Mouse (Mus musculus) gastrocnemius, postnatal 14 days (tissue): ENCODE measurements around the gene Zfp105. TPM values are rescaled to one million over a fixed set of nuclear protein-coding genes. Genes with fewer than 3 reads are reported as not detected.
A peak's percentile ranks its signal among the peaks of the same experiment; 100 is the strongest.

Experiments
- DNase-seq: peaks from one replicate; pipeline ENCODE4 v3.0.0; 2021; ENCODE audit warnings: mixed read lengths
- intact Hi-C: fragments of 180-260 bp; cut with DNase I; formaldehyde crosslinking; loops from one replicate; pipeline ENCODE4 v1.15.1; 2025; ENCODE audit warnings: low total_unique reads
- long read RNA-seq, 2 experiments: library from polyadenylated mRNA; stranded (forward); transcript quantifications; one replicate each; pipeline ENCODE4 v2.0.0; 2021
- total RNA-seq, 2 experiments: library from RNA; stranded (reverse); gene quantifications; 2 replicates each; pipeline ENCODE4 v1.2.3; 2021

Gene Zfp105
- total RNA-seq, result 1 to 10 TPM; 2.8 to 3.9 TPM
- long read RNA-seq, experiment 1, partial matches to known transcripts, result 0 of 2 reads
- long read RNA-seq, experiment 1, other reads (novel, unspliced or antisense), result 1 of 2 reads
- long read RNA-seq, experiment 2, partial matches to known transcripts, result 0 of 3 reads
- long read RNA-seq, experiment 2, other reads (novel, unspliced or antisense), result 0 of 3 reads

DNA sequence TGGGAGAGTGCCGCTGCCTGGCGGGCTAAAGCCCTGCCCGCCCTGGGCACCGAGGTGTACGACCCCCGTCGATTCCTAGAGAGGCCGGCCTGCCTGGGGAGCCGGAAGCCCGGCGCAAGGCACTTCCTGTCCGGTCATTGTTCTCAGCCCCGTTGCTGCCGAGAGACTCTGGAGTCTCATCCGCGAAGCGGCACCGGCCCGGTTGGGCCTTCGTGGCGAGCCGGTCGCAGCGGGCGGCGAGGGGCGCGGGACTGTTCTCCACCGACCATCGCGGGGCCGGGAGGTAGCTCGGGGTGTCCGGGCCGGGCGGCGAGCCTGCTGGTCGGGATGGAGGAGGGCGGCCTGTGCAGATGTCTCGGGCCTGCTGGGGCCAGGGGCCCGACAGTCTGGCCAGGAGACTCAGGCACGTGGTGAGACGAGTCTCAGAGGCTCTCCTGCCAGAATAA, at the start of gene Zfp105:
Gene Zfp105 (plus strand): TSS at position 137 of the 446 bp plus-strand sequence.
- intact Hi-C loops, result no loop called here
- peak; percentile 71 for DNase-seq

DNA sequence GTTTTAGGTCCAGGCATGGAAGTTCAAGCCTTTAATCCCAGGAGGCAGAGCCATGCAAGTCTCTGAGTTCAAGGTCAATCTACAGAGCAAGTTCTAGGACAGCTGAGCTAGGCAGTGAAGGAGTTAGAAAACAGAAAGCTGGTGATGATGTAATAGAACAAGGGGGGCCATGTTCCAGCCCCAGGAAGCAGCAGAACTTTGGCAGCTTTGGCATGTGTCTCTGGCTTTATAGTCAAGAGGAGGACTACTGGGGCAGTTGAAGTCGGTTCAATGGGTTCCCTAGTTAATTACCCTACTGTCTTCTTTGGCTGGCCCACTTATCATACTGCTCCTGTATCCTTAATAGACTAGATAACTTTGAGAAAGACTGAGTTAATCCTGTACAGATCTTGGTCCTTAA, 48.2 kb upstream of the Zfp105 start:
- DNase-seq, result no peak
- intact Hi-C loops, result no loop called here

DNA sequence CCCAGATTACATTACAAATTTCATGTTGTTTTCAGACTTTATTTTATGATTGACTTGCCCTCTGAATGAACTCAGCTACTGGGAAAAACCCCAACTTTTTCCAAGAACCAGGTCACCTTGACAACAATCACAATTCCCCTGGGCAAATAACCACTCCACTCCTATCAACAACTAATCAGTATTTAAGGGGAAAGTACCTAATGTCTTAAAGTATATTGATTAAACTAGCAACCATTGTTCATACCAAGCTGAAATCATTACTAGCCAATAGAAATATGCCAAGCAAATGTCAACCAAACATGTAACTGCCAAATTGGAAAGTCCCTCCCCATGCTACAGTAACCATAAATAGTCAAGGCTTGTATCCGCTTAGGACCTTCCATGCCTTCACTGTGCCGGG, 47.7 kb upstream of the Zfp105 start:
- intact Hi-C loops, result no loop called here

DNA sequence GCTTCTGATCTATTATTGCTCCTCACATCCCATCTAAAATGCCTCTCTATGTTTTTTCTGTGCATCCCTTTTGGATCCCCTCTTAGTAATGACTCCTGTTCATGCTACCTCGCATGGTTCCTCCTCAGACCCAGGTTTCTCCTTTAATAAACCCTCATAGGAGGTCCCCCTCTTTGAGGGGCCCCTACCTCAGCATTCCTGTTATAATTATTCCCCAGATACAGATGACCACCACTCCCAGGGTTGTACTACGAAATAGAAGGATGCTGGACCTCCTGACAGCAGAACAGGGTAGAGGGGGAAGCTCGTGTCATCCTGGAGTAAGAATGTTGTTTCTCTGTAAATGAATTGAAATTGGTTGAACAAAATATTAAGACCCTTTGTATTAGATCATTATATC, 37.5 kb upstream of the Zfp105 start, which contains the start of gene Zkscan7:
Gene Zkscan7 (plus strand): TSS at position 301 of the 400 bp plus-strand sequence.
- no peak for DNase-seq
- intact Hi-C loops, result no loop called here

More for the DNA sequence above, 47.7 kb upstream of the Zfp105 start:
- no peak for DNase-seq

DNA sequence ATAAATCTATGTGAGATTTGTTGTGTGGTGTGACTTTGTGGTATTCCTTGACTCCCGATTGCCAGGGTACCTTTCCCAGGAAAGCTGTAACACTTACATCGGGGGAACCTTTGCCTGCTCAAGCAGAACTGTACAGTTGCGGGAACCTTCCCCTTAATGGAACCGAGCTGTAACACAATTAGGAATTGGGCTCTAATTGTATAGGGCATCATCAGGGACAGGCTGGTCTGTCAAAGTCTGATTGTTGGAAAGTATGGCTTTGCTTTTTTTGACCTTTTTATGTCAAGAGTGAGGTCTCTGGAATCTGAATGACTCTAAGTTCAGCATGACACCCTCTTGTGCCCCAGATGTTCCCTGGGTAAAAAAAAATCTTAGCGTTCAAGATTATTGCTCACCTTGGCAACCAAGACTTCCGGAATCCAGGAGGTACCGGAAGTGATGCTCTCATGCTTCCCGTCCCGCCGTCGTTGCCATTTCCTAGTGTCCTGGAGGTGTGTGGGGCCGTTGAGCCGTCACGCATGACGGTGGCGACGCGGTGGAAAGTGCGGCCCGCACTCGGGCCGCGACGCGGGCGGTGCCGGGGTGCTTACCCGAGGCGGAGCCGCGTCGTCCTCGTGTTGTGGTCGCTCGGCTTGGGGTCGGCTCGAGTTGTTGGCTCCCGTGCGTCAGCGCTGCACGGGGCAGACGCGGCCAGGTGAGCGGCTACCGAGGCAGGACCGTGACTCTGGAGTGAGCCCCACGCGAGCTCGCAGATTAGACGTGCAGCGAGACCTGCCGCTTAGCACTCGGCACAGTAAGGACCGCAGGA, 36.3 kb upstream of the Zfp105 start:
- intact Hi-C loops, result no loop called here
- DNase-seq, result peak; percentile 59

DNA sequence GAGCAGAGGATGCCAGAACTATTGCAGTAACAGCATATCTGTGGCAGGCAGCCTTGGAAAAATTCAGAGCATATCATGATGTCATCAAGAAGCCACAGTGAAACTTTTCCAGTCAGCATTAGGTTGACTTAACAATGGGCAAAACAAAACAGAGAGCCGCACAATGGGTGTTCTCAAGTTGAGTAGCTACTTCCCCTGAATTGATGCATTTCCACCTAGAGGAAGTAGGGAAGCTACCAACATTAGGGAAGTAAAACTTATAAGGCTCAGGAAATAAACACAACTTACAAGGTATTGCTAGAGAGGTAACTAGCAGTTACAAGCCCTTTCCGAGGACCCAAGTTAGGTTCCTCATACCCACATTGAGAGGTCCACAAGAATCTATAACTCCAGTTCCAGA, 21.8 kb upstream of the Zfp105 start:
- DNase-seq, result no peak
- intact Hi-C loops, result no loop called here

DNA sequence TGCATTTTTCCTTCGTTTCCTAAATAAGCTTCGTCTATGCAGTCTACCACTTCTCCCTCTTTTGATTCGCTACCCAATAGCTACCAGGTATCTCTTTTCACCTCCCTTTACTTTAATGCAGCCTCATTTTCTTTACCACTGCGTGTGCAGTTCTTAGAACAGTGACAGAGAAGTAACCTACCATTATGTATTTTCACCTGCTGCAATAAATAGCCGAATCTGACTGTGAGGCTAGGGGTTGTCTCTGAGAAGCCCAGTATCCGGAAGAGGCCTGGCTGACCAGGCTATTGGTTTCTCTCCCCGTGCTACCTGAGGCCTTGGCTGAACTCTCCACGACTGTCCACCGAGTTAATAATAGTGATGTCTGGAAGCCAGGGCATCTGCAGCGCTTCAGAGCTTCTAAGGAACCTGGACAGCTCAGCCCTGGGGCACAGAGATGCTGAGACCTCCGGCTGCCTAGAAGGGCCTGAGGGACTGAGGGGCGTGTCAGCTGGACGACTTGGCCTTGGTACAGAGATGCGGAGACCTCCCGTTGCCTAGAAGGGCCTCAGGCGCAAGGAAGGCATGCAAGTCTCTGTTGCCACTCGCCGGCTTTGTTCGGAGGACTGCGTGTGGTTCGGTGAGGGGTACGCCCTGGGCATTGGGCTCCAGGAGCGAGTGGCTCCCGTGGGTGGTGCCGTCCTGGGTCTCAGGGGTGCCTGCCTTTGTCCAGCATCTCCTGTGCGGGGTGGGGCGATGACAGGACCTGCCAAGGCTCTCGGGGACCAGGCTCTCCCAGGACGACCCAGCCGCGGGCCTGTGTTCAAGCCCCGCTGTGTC, 19.9 kb upstream of the Zfp105 start:
- DNase-seq, result peak; percentile 70
- intact Hi-C loops, result no loop called here

DNA sequence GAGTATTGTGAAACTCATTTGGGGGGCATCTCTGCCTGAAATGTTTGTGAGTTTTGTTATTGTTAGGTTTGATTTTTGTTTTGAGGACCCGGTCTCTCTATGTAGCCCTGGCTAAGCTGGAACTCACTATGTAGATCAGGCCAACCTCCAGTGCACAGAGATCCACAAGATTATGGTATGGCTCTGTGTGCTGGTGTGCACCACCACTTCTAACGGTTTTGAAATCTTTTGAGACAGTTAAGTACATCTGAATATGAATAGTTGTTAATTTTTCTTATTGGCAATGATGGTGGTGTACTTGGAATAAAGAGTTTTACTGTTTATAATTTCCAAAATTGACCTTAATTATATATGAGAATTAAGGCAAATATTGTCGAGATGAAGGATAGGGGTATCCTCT, 436 bp upstream of the Zfp105 start:
- intact Hi-C loops, result no loop called here
- no peak for DNase-seq

DNA sequence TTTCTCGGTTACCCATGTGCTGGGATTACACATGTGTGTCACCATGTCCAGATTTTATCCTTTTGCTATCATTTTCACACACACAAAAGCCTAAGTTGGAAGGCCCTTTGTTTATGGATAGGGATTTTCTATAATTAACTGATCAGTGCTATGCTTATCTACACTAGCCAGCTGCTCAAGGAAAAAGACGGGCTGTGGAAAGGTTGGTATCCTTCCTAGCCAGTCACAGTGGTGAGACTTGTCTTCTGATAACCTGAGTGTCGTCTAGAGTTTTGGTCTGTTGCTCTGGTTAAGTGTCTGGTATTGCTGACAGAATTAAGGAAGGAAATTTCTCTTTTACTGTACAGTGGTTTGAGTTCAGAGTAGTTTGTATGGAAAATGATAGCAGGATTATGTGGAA, 6.0 kb downstream of the Zfp105 start:
- intact Hi-C loops, result no loop called here
- no peak for DNase-seq

DNA sequence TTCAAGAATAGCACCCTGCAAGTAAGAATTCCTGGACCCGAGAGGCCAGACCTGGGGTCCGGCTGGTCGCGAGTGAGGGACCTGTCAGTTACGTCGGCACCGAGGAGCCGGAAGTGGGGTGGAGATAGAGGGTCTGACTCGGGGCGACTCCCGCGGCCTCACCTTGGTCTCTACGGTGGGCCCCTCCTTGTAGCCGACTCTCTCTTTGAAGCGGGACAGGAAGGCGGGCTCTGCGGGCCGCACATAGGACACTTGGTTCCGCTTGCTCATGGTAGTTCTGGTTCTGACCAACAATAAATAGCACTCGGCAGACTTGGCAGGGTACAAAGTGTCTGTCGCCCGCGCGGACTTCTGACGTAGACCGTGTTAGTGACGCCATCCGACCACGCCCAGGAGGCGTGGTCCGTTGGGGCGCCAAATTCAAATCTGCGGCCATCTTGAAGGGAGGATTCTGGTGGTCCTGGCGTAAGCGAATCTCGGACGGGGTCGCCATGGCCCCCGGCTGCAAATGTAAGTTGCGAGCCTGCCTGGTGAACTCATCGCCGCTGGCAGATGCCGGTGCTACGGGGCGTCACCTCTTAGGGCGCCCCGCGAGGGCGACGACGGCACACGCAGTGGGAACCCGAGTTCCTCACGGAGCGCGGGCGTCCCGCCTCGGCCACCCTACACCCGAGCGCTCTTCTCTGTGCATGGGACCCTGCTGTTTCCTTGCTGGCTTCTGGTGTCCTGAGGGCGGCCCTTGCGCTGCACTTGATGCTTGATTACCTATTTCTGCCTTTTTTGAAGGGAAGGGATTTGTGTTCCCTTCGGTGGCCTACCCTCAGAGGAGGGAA, 28.0 kb downstream of the Zfp105 start, which contains the start of the genes 1110059G10Rik and Kif15:
Gene 1110059G10Rik (minus strand): TSS at position 358 of the 833 bp plus-strand sequence.
Gene Kif15 (plus strand): TSS at position 404 of the 833 bp plus-strand sequence.
- intact Hi-C loops, result no loop called here
- DNase-seq, result peak; percentile 89

Other genes with a start within 250 kb of the Zfp105 start
- not detected for gene Topaz1, start 175.7 kb upstream of the Zfp105 start, total RNA-seq
- gene Tcaim, start 117.5 kb upstream of the Zfp105 start, total RNA-seq, result 10 to 100 TPM; 31.1 to 32.9 TPM
- gene Gm35549, start 79.0 kb upstream of the Zfp105 start, total RNA-seq, result not detected
- gene Zfp445, start 57.1 kb upstream of the Zfp105 start, total RNA-seq, result 10 to 100 TPM; 29.7 to 36.0 TPM
- gene Zkscan7, start 37.4 kb upstream of the Zfp105 start, total RNA-seq, result 1 to 10 TPM; 3.6 TPM
- gene 1110059G10Rik, start 27.9 kb downstream of the Zfp105 start, total RNA-seq, result 10 to 100 TPM; 11.1 to 12.1 TPM
- 1 to 10 TPM; 2.1 to 2.5 TPM for gene Kif15, start 28.0 kb downstream of the Zfp105 start, total RNA-seq
- 10 to 100 TPM in 1 of 2 experiments, 1 to 10 TPM in 1; 9.0 to 11.2 TPM for gene Tmem42, start 98.3 kb downstream of the Zfp105 start, total RNA-seq
- under 1 TPM; 0.16 TPM for gene Tgm4, start 111.7 kb downstream of the Zfp105 start, total RNA-seq
- gene Zdhhc3, start 190.1 kb downstream of the Zfp105 start, total RNA-seq, result 10 to 100 TPM; 37.1 to 43.0 TPM
- gene Exosc7, start 190.1 kb downstream of the Zfp105 start, total RNA-seq, result 10 to 100 TPM; 18.1 to 20.7 TPM
- gene Clec3b, start 227.9 kb downstream of the Zfp105 start, total RNA-seq, result 10 to 100 TPM; 60.6 to 90.2 TPM